Mouse (Mus musculus) forebrain, embryonic 11.5 days (tissue): ENCODE data around the gene A830031A19Rik. TPM values are rescaled to one million over a fixed set of nuclear protein-coding genes. Genes with fewer than 3 reads are reported as not detected.

Experiments used
- ATAC-seq: fragments of 200-750 bp; cut with Nextera tagmentation; replicated peaks from 2 replicates; pipeline ENCODE4 v1.8.0; 2017; ENCODE audit warnings: moderate TSS enrichment; ENCODE audit not compliant: low FRiP score
- DNase-seq: peaks from one replicate; pipeline ENCODE4 v3.0.0-alpha.2; 2017; ENCODE audit warnings: low spot score
- H3K27ac ChIP-seq: fragments of 300-500 bp; sonication (generic); 2 replicates; pipeline ENCODE4 v1.5.1; 2014; ENCODE audit warnings: low read depth, low read length
- H3K27me3 ChIP-seq: fragments of 300-500 bp; sonication (generic); 2 replicates; pipeline ENCODE4 v1.6.1; 2014; ENCODE audit warnings: mild to moderate bottlenecking, low read length, mixed read lengths; ENCODE audit not compliant: control insufficient read depth, insufficient read depth
- H3K36me3 ChIP-seq: fragments of 300-500 bp; sonication (generic); 2 replicates; pipeline ENCODE4 v1.6.1; 2014; ENCODE audit warnings: mild to moderate bottlenecking, low read length, moderate library complexity, mixed read lengths; ENCODE audit not compliant: control insufficient read depth, insufficient read depth
- H3K4me1 ChIP-seq: fragments of 300-500 bp; sonication (generic); replicated peaks from 2 replicates; pipeline ENCODE4 v1.6.1; 2014; ENCODE audit warnings: low read length, mixed read lengths; ENCODE audit not compliant: control insufficient read depth, insufficient read depth
- H3K4me2 ChIP-seq: fragments of 300-500 bp; sonication (generic); 2 replicates; pipeline ENCODE4 v1.6.1; 2014; ENCODE audit warnings: low read depth, mild to moderate bottlenecking, low read length, moderate library complexity, mixed read lengths; ENCODE audit not compliant: severe bottlenecking
- H3K4me3 ChIP-seq: fragments of 300-500 bp; sonication (generic); 2 replicates; pipeline ENCODE4 v1.5.1; 2014; ENCODE audit warnings: low read depth, low read length
- H3K9ac ChIP-seq: fragments of 300-500 bp; sonication (generic); 2 replicates; pipeline ENCODE4 v1.6.1; 2014; ENCODE audit warnings: low read length
- H3K9me3 ChIP-seq: fragments of 300-500 bp; sonication (generic); 2 replicates; pipeline ENCODE4 v1.6.1; 2016; ENCODE audit warnings: low read length, mixed read lengths; ENCODE audit not compliant: control insufficient read depth
- WGBS: fragments of 180-500 bp; shearing (Covaris S2); extraction: QIAGEN DNeasy Blood & Tissue Kit; methylation state at CpG from one replicate; pipeline ENCODE4 v1.1.7; 2014; 5-methylcytosine and 5-hydroxymethylcytosine counted together
- polyA plus RNA-seq: library from polyadenylated mRNA; unstranded; fragments of >200 nt; fragmentation: Nextera tagmentation; extraction: Ambion mirVana; gene quantifications from 2 replicates; pipeline ENCODE4 v1.2.1, GENCODE M21; 2014

A830031A19Rik gene
- polyA plus RNA-seq = not detected in 2 replicates

DNA sequence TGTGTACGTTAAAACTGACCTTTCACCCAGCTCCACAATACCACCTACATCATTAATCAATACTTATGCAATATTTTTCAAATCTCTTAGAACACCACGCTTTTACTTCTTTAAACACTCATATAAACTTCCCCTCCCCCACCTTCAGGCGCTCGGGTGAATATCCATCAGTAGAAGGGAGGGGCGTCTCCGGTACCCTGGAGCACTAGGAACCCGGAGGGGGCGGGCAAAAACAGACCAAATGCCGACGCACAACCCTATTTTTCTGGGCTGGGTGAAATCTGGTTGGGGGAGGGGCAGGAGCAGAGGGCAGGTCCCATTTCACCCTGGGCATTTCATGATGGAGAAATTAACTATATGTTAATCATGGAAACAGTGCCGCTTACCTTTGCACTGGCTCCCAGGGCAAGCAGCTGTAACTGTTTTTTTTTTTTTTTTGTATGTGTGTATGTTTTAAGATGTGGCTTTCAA lies at the start of gene A830031A19Rik:
Gene A830031A19Rik, minus strand, starts transcription at position 421 of the 471 bp plus-strand sequence.
- no peak for ATAC-seq
- Histone ChIP-seq H3K27me3 (no peaks in the 10 kb centered on the region), H3K4me2 (peak within 1 kb of the TSS; percentile 98), H3K9me3 (no peaks in the 10 kb centered on the region), H3K4me1 (peaks cover 2% of the 10 kb centered on the region; the same call in 1 of the 2 replicates), H3K27ac (peak within 1 kb of the TSS; percentile 97), H3K36me3 (no peaks in the 10 kb centered on the region), H3K9ac (peak within 1 kb of the TSS; percentile 98), H3K4me3 (peak within 1 kb of the TSS; percentile 85)
- under 1% methylated on average over 11 of the region's 11 CpGs for WGBS
- peak; percentile 78 for DNase-seq

DNA sequence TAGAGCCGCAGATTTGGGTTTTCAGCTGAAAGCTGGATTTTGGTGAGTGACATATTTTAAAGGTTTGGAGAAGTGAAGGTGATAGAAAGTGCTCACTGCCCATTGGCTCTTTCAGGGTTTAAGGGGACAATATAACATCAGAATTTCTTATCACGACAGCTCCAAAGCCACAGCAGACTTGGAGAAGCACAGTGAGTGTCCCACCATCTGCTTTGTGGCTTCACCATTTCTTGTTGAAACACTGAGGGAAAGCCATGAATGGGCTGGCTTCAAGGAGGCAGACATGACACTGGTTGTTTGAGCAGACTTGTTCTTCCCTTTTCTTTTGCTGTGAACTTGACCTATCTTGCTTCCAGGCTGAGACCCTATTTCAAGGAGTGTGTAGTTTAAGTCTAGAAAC lies 49.1 kb upstream of the A830031A19Rik start:
- Histone ChIP-seq H3K9ac (no peak overlapping the region), H3K27me3 (no peaks in the 10 kb centered on the region), H3K36me3 (no peaks in the 10 kb centered on the region), H3K4me1 (peaks cover 2% of the 10 kb centered on the region; the same call in 1 of the 2 replicates), H3K27ac (no peak overlapping the region), H3K4me3 (no peak overlapping the region), H3K9me3 (no peaks in the 10 kb centered on the region), H3K4me2 (no peak overlapping the region)
- WGBS = 87% methylated on average over 2 of the region's 2 CpGs
- ATAC-seq (no peak), DNase-seq (no peak)

DNA sequence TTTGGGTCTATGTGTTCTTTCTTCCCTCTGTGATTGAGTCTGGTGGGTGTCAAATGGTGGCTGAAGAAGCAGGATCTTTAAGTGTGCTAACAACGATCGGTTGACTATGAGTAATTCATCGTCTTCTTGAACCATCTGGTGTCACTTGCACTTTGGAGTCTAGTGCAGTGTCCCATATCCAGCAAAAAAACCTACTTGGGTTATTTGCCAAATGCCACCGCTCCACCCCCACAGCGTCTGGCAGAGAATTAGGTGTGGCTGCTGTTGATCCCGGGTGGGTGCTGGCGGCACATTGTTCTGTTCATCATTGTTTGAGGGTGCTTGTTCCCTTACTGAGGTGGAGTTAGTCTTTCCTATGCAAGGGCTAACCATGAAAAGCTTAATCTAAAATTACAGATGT lies 48.0 kb upstream of the A830031A19Rik start:
- WGBS = 94% methylated on average over 7 of the region's 7 CpGs
- no peak for ATAC-seq
- Histone ChIP-seq H3K9ac (no peak overlapping the region), H3K9me3 (no peaks in the 10 kb centered on the region), H3K36me3 (no peaks in the 10 kb centered on the region), H3K4me1 (peaks cover 1% of the 10 kb centered on the region; the same call in 1 of the 2 replicates), H3K4me2 (no peak overlapping the region), H3K27me3 (no peaks in the 10 kb centered on the region), H3K27ac (no peak overlapping the region), H3K4me3 (no peak overlapping the region)
- no peak for DNase-seq

DNA sequence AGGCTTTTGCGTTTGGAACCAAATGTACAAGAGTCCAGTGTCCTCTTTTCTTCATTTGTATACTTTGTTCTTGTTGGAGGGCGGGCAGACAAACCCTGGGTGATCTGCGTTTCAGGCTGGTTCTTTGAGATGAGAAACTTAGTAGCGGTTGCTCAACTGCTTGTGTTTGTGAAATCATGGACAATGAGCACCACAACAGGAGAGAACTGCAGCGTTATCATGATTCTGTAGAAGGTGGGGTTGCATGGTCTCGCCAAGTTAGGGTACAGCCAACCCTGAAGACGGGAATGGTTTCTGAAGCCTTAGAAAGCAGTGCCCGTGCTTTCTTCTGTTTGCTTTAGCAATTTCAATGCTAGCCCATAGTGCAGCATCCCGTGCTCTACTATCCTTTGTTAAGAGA lies 46.3 kb upstream of the A830031A19Rik start:
- ATAC-seq (no peak), DNase-seq (no peak)
- Histone ChIP-seq H3K4me1 (no peaks in the 10 kb centered on the region), H3K9ac (no peak overlapping the region), H3K9me3 (no peaks in the 10 kb centered on the region), H3K36me3 (no peaks in the 10 kb centered on the region), H3K27me3 (no peaks in the 10 kb centered on the region), H3K27ac (no peak overlapping the region), H3K4me3 (no peak overlapping the region), H3K4me2 (no peak overlapping the region)
- WGBS = 87% methylated on average over 9 of the region's 9 CpGs

DNA sequence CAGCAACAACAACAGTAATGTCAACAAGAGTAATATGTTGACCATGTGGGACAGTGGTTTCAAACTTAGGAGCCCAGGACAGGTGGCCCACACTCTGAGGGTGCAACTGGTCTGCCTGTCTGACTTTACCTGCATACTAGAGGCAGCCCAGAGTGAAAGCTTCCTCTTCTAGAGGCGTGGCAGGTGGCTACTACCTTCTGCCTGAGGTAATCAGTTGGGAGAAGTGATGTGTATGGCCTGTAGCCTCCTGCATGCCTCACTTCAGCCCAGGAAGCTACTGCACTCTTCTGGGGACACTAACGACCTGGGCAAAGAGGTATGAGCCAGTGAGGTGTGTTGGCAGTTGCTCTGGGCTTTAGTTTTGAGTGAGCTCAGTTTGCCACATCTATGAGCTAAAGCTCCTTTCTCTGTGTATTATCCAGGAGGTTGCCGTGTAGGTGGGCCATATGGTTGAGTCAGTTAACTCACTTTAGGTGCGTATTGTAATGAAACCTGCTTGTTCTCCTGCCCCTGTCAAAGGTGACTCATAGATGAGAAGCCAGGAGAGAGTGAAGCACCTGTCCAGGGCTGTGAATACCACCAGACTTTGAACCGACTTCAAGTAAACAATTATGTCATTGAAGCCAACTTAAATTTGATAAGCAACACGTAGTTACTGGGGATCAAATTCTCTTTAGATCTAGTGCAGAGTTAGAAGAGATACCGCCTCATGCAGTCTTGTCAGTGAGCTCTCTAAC lies 41.9 kb upstream of the A830031A19Rik start:
- no peaks in the 10 kb centered on the region; the same call in 1 of the 2 replicates for H3K4me1 ChIP-seq
- H3K27me3 ChIP-seq = no peaks in the 10 kb centered on the region
- DNase-seq = no peak
- no peak overlapping the region for H3K27ac ChIP-seq
- no peaks in the 10 kb centered on the region for H3K36me3 ChIP-seq
- WGBS = 86% methylated on average over 7 of the region's 7 CpGs
- H3K9me3 ChIP-seq = no peaks in the 10 kb centered on the region
- no peak for ATAC-seq
- no peak overlapping the region for H3K4me3 ChIP-seq
- no peak overlapping the region for H3K9ac ChIP-seq
- H3K4me2 ChIP-seq = no peak overlapping the region

DNA sequence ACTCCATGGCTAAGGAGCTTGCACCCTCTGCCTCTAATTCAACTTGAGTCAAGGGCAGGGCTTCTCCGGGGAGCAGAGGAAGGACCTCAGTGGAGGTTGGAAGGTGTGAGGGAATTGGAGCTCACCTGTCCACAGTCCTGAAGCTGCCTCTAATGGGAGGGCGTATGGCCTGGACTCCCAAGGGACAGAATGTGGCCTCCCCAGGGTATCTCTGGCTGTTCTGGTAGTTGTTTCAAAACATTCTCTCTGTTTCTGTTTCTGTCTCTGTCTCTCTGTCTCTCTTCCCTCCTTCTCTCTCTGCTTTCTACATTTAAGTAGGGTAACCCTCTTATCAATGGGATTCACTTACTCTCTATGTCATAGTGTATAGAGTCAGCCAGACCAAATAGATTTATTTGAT lies 41.2 kb upstream of the A830031A19Rik start:
- no peak for DNase-seq

DNA sequence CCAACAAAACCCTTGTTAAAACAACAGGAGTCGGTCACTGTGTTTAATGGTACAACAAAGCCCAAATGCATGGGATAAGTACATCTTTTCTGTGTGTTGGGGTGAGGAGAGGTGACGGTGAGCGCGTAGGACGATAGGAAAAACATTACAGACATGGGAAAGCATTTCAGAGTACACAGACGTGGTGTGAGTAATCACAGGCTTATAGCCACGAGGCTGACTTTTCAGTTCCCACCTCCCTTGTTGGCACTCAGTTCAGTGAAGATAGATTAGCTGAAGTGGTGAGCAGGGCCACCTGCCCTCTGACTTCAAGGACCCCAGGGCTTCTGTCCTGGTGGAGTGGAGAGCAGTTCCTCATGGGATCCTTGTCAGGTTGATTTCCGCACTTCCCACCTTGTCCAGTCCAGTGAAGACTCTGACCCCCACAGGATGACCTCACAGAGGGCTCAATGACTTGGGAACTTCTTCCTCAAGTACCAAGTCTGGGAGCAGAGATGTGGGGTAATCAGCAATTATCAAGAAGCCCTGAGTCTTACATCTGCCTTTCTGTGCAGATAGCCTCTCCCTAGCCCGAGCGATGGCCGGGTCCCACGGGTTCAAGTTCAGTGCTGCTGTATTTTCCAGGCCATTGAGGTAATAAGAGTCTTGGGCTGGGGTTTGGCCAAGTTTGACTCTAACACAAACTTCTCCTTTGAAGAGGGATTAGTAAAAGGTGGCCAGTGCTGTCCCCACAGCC lies 40.3 kb upstream of the A830031A19Rik start:
- Histone ChIP-seq H3K27ac (no peak overlapping the region), H3K27me3 (no peaks in the 10 kb centered on the region), H3K4me1 (no peaks in the 10 kb centered on the region; the same call in 1 of the 2 replicates), H3K36me3 (no peaks in the 10 kb centered on the region), H3K4me3 (no peak overlapping the region), H3K9ac (no peak overlapping the region), H3K4me2 (no peak overlapping the region), H3K9me3 (no peaks in the 10 kb centered on the region)
- 83% methylated on average over 12 of the region's 12 CpGs for WGBS
- ATAC-seq (no peak), DNase-seq (no peak)

More for the DNA sequence above, 41.2 kb upstream of the A830031A19Rik start:
- Histone ChIP-seq H3K4me1 (no peaks in the 10 kb centered on the region; the same call in 1 of the 2 replicates), H3K4me3 (no peak overlapping the region), H3K4me2 (no peak overlapping the region), H3K9me3 (no peaks in the 10 kb centered on the region), H3K36me3 (no peaks in the 10 kb centered on the region), H3K27me3 (no peaks in the 10 kb centered on the region), H3K9ac (no peak overlapping the region), H3K27ac (no peak overlapping the region)
- ATAC-seq = no peak
- WGBS = 93% methylated on average over 2 of the region's 2 CpGs

DNA sequence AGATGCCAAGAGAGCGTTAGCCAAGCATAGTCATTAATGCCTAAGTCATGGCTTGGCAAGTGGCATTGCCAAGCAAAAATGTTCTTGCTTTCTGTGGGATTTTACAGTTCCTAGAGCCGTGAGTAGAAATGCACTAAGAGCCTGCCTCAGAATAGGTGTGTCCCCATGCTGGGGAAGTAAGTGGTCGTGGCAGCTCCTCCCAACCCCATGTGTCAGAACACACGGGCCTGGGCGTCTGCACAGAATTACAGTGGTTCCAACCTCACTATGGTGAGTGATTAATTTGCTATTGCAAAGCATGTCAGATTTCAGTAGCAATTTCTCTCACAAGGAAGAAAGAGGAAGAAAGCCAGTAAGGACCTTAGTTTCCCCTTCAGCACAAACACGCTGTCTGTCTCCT lies 36.9 kb upstream of the A830031A19Rik start:
- 71% methylated on average over 6 of the region's 6 CpGs for WGBS
- ATAC-seq = no peak
- no peaks in the 10 kb centered on the region for H3K27me3 ChIP-seq
- no peaks in the 10 kb centered on the region for H3K36me3 ChIP-seq
- H3K9ac ChIP-seq = no peak overlapping the region
- H3K9me3 ChIP-seq = no peaks in the 10 kb centered on the region
- no peak for DNase-seq
- H3K4me2 ChIP-seq = no peak overlapping the region
- H3K4me1 ChIP-seq = peaks cover 3% of the 10 kb centered on the region; the same call in 1 of the 2 replicates
- no peak overlapping the region for H3K27ac ChIP-seq
- no peak overlapping the region for H3K4me3 ChIP-seq
